Mouse (Mus musculus) v-Abl transformed pro-B cells (cell line): ENCODE results near the gene Otud7b.

Experiments
- in situ Hi-C, 2 experiments: fragments of 400-800 bp; cut with MboI; formaldehyde crosslinking; loops; one replicate each; pipeline ENCODE4 v1.15.1; 2025; ENCODE audit not compliant: unreplicated experiment in 2 of 2

The Otud7b gene

GRCm38 (mm10) chr3:96104261-96105065, at the start of gene Otud7b:
Gene Otud7b (plus strand): TSS chr3:96104527.
- in situ Hi-C loops = no loop called here

DNA sequence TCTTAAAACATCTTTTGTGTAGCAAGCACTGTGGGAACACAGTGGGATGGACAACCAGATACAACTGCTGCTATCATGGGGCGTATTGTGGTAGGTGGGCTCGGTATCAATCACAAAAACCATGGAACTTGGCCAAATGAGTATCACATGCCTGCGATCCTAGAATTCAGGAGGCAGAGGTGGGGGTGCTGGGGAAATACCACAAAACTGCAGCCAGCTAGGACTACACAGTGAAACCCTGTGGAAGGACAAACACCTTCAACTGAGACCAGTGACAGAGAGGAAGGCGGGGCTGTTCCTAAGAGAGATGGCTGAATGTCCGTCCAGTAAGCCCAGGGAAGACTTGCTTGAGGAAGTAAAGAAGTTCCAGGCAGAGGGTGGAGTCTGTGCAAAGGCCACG, 49.0 kb upstream of the Otud7b start:
- in situ Hi-C loops = loop anchor here (5.0 to 25.0 kb wide), 5 partner anchors 120 to 530 kb away; partner anchors contain the start of genes Ciart (in 1 of the 2), Ctss (in 1 of the 2) and Mrps21 (in 1 of the 2)

- in situ Hi-C loops = loop anchor here (5.0 to 25.0 kb wide), 5 partner anchors 121 to 531 kb away; partner anchors contain the start of genes Ciart (in 1 of the 2), Ctss (in 1 of the 2) and Mrps21 (in 1 of the 2)
Measured at GRCm38 (mm10) chr3:96056031-96056430, 48.3 kb upstream of the Otud7b start.

DNA sequence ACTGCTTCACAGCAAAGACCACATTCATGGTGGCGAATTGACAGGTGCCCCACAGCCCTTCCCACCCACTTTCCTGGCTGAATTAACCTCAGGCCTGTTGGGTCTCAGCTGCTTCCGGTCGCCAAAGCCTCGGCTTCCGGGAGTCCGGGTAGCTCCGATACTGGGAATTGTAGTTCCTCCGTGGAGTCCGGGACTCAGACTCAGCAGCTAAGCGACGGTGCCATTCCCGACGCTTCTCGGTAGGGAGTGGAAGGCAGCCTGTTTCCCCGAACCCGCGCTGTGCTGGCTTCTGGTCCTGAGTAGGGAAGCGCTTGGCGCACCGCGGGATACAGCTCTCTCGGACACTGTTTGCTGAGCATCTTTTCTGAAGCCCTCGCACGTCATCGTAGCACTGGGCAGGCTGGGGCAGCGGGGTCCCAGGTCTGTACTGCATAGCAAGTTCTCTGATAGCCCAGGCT, 46.6 kb upstream of the Otud7b start:
- in situ Hi-C loops = loop anchor here (5.0 to 25.0 kb wide), 5 partner anchors 123 to 533 kb away; partner anchors contain the start of genes Ciart (in 1 of the 2), Ctss (in 1 of the 2) and Mrps21 (in 1 of the 2)

DNA sequence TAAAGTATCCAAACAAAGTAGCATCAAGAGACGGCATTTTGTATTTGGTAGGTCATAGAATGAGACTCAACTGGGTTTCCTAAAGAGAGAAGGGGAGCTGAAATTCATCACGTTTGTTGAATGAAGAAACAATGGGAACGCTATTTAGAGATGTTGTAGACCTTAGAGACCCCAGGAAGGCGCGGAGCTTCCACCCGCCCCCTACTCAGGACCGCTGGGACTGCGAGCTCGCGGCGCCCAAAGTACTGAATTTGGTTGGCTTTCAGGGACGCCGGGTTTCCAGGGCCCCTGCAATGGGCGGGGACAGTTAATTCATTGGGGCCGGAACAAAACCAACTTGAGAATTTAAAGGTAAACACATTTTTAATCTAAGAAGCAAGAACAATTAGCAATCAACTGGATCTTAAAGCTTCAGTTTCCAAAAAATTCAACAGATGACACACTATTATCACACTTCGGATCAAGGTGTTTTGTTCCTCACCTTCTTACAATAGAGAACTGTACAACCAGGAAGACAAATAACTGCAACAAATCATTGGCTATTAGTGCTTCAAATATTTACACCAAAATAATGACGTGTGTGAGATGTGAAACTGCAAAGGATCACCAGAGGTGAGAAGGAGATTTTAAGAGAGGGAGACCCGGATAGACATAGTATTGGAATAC, 46.0 kb upstream of the Otud7b start, which contains the start of gene Vps45:
Vps45 (minus strand) TSS at position 236 of the 666 bp plus-strand sequence.
- in situ Hi-C loops = loop anchor here (5.0 to 25.0 kb wide), 5 partner anchors 124 to 534 kb away; partner anchors contain the start of genes Ciart (in 1 of the 2), Ctss (in 1 of the 2) and Mrps21 (in 1 of the 2)

DNA sequence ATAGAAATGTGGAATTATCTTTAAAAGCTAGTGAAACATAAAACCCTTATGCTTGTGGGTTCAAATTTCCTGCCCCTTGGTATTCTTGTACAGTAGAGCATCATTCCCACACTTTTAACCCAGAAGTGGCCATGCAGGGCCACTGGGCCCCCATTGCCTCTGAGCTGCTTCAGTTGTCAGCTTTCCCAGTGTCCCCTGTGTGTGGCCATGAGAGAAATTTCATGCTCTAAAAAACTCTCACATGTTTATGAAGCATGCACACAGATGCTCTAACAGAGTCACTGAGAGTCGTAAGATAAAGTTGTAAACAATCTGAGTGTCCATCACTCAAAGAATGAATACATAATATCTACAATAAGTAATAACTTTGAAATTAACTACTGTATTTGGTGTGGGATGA, 44.2 kb upstream of the Otud7b start:
- in situ Hi-C loops = loop anchor here (10.0 to 25.0 kb wide), 2 partner anchors 155 to 377 kb away; partner anchors contain the start of genes Bola1 (in 1 of the 2) and Hist2h2ab (in 1 of the 2)

- in situ Hi-C loops = loop anchor here (10.0 to 25.0 kb wide), 2 partner anchors 152 to 374 kb away; partner anchors contain the start of genes Bola1 (in 1 of the 2) and Hist2h2ab (in 1 of the 2)
Measured at GRCm38 (mm10) chr3:96063299-96063698, 41.0 kb upstream of the Otud7b start.

- in situ Hi-C loops = loop anchor here (10.0 to 25.0 kb wide), 2 partner anchors 151 to 373 kb away; partner anchors contain the start of genes Bola1 (in 1 of the 2) and Hist2h2ab (in 1 of the 2)
Measured at GRCm38 (mm10) chr3:96064217-96064616, 40.1 kb upstream of the Otud7b start.

DNA sequence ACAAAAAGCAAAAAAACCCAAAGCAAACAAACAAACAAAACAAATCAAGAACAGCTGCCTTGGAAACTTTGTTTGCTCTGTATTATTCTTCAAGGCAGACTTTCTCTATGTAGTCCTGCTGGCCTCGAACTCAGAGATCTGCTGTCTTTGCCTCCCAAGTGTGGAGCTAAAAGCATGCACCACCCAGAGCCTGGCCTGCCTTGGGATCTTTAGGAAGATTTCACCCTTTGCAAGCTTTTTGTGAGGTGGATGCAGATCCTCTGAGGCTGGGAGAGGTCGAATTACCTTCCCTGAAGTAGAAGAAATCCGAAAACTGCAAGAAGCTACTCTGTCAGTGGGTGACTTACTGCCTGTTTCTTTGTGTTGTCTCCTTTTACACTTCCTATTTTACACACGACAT, 39.2 kb upstream of the Otud7b start:
- in situ Hi-C loops = loop anchor here (10.0 to 25.0 kb wide), 2 partner anchors 150 to 372 kb away; partner anchors contain the start of genes Bola1 (in 1 of the 2) and Hist2h2ab (in 1 of the 2)

GRCm38 (mm10) chr3:96065754-96066375, 38.5 kb upstream of the Otud7b start:
- in situ Hi-C loops = loop anchor here (10.0 to 25.0 kb wide), 2 partner anchors 149 to 371 kb away; partner anchors contain the start of genes Bola1 (in 1 of the 2) and Hist2h2ab (in 1 of the 2)

DNA sequence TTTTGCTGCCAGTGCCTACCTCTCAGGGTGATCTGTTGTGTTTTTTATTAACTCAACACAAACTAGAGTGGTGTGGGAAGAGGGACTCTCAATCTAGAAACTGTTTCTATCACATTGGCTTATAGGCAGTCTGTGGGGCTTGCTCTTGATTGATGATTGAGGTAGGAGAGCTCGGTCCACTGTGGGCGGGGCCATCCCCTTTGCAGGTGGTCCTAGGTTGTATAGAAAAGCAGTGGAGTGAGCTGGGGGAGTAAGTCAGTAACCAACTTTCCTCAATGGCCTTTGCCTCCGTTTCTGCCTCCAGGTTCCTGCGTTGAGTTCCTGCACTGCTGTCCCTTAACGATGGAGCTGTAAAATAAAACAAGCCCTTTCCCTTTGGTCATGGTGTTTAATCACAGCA, 37.6 kb upstream of the Otud7b start:
- in situ Hi-C loops = loop anchor here (10.0 to 25.0 kb wide), 2 partner anchors 148 to 371 kb away; partner anchors contain the start of genes Bola1 (in 1 of the 2) and Hist2h2ab (in 1 of the 2)

DNA sequence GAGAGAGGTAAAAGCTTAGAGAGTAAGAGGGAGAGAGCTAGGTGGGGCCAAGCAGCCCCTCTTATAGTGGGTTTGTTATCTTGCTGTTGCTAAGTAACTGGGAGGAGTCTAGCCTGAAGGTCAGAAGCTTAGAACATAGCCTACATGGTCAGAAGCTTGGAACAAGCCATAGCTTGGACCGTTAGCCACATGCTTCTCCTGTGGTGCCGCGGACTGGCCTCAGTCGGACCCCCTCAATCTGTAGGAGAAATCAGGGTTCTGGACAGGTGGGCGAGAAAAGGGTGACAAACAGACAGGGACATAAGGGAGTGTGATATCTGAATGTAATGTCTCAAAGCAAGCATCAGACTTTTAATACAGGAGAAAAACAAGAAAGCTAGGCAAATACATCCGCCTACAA, 35.3 kb upstream of the Otud7b start:
- in situ Hi-C loops = loop anchor here (10.0 to 25.0 kb wide), 2 partner anchors 146 to 368 kb away; partner anchors contain the start of genes Bola1 (in 1 of the 2) and Hist2h2ab (in 1 of the 2)

DNA sequence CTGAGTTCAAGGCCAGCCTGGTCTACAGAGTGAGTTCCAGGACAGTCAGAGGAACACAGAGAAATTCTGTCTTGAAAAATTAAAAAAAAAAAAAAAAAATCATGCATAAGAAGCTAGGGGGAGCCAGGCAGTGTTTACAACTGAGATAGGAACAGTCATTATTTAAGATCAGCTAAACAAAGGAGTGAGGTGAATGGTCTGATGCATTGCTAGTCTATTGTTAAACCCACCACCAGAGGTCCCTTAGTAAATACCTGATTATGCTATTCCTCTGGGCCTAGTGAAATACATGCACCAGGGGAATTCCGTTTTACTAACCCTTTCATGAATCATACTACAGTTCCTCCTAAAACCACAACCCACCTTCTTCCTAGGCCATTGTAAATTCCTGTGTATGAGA, 34.8 kb upstream of the Otud7b start:
- in situ Hi-C loops = loop anchor here (10.0 to 25.0 kb wide), 2 partner anchors 145 to 368 kb away; partner anchors contain the start of genes Bola1 (in 1 of the 2) and Hist2h2ab (in 1 of the 2)

GRCm38 (mm10) chr3:96070241-96070640, 34.1 kb upstream of the Otud7b start:
- in situ Hi-C loops = loop anchor here in 1 of 2 experiments (25.0 kb wide), 1 partner anchor 367 kb away; no protein-coding TSS in a partner anchor

- in situ Hi-C loops = loop anchor here in 1 of 2 experiments (25.0 kb wide), 1 partner anchor 364 kb away; no protein-coding TSS in a partner anchor
Measured at GRCm38 (mm10) chr3:96072921-96073486, 31.3 kb upstream of the Otud7b start.

DNA sequence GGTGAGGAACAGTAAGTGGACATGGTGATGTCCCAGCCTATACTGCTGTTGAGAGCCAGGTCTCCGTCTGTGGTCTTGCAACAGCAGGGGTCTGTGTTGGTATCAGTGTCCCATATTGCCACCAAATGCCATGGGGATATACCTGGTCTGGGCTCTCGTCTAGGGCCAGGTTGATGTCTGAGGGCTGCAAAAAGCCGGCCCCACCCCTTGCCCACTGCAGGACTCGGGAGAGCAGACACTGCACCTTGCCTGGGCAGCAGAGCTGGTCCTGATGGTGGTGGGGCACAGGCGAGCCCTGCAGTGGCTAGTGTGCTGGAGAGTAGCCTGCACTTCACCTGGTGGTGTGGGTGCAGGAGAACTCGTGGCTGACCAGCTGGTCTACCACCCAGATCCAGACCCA, 26.3 kb upstream of the Otud7b start:
- in situ Hi-C loops = loop anchor here in 1 of 2 experiments (25.0 kb wide), 1 partner anchor 459 kb away; the partner anchor contains the start of gene Hfe2

DNA sequence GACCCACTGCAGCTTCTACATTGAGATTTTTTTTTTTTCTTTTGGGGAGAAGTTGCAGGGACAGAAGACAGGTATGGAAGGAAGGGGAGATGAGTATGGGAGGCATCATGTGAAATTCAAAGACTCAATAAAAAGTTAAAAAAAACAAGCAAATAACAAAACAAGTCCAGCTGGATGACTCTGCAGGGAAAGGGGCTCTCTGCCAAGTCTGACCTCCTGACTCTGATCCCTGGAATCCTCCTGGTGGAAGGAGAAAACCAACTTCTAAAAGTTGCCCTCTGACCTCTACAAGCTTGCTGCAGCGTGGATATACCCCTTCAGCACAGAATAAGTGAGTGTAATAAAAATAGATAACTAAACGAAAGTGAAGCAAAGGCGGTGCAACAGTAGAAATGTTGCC, 25.6 kb upstream of the Otud7b start:
- in situ Hi-C loops = loop anchor here in 1 of 2 experiments (25.0 kb wide), 1 partner anchor 459 kb away; the partner anchor contains the start of gene Hfe2

DNA sequence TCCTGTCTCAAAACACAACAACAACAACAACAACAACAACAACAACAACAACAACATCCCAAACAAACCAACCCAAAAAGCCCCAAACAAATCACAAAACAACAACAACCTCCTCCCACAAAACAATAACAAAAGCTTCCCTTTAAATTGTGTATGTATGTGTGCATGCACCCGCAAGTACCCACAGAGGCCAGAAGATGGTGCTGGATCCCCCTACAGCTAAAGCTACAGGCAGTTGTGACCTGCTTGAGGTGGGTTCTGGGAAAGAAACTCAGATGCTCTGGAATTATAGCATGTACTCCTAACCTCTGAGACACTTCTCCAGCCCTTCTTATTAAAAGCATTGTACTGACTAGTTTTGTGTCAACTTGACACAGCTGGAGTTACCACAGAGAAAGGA, 23.3 kb upstream of the Otud7b start:
- in situ Hi-C loops = loop anchor here in 1 of 2 experiments (10.0 to 25.0 kb wide), 2 partner anchors 134 to 456 kb away; partner anchors contain the start of genes Bola1, Hfe2 and Hist2h2ab
